ENCODE assay signal across 8 mouse cellular contexts in the genomic region with DNA sequence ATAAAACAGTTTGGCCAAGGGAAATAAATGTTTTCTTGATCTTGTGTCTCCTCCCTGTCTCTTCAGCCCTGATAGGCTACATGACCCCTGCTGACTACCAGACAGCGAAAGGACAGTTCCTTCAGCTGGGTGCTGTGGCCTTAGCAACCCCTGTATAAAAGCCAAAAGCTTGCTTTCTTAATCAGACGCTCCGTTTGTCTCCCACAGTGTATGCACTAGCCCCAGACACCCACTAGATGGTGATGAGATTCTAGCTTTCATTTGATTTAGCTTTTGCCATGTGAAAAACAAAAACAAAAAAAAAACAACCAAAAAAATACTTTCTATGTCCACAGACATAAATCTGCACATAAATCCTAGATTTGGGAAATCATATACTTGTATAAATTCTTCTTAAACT.
DNase-seq lines count a peak whose midpoint lies in the region; ATAC-seq and TF ChIP-seq lines count a peak whose summit lies in the region.

No protein-coding gene starts in this region.

- H3K27me3 ChIP-seq in forebrain, embryonic 15.5 days = no peaks in the 10 kb centered on the region
- H3K27me3 ChIP-seq in forebrain, embryonic 10.5 days (ENCODE audit: poor library complexity, severe bottlenecking) = no peaks in the 10 kb centered on the region

- no peak overlapping the region for H3K4me3 ChIP-seq in forebrain, embryonic 15.5 days
- no peak overlapping the region for H3K4me3 ChIP-seq in forebrain, embryonic 10.5 days
- H3K4me3 ChIP-seq in left cerebral cortex, adult 2 months = no peak overlapping the region

- no peak overlapping the region for H3K27ac ChIP-seq in forebrain, embryonic 15.5 days (replicated peaks)
- no peak overlapping the region for H3K27ac ChIP-seq in forebrain, embryonic 10.5 days
- no peak overlapping the region for H3K27ac ChIP-seq in left cerebral cortex, adult 2 months

- H3K9me3 ChIP-seq in forebrain, embryonic 15.5 days = no peaks in the 10 kb centered on the region
- H3K9me3 ChIP-seq in forebrain, embryonic 10.5 days = no peaks in the 10 kb centered on the region

- H3K4me1 ChIP-seq in forebrain, embryonic 15.5 days = no peaks in the 10 kb centered on the region
- H3K4me1 ChIP-seq in forebrain, embryonic 10.5 days = peaks cover 11% of the 10 kb centered on the region

- no peak for DNase-seq in forebrain, embryonic 10.5 days (ENCODE audit: extremely low spot score, low spot score)
- peak in 1 of 2 experiments; percentile 12 for DNase-seq in left cerebral cortex, adult 2 months (ENCODE audit: extremely low spot score in 1 of 2, low spot score in 2 of 2)
- no peak for DNase-seq in left cerebral cortex, postnatal 36 days (ENCODE audit: low spot score in 2 of 2)
- DNase-seq in left cerebral cortex, postnatal 4 days = peak; percentile 7
- no peak for DNase-seq in thymus, postnatal 10 days (ENCODE audit: low spot score in 2 of 2)
- no peak for DNase-seq in adrenal gland, adult 2 months

- TF ChIP-seq CTCF in left cerebral cortex, adult 2 months (IDR thresholded peaks at IDR 0.05) = peak; percentile 71

- intact Hi-C loops in left cerebral cortex, adult 2 months (cut with DNase I) = loop anchor here (5.0 kb wide), 1 partner anchor 299 kb away; no protein-coding TSS in a partner anchor
- intact Hi-C loops in left cerebral cortex, postnatal 36 days (cut with DNase I) = loop anchor here (5.0 to 10.0 kb wide), 2 partner anchors 592 to 1059 kb away; partner anchors contain the start of gene Pappa
- intact Hi-C loops in left cerebral cortex, postnatal 4 days (cut with DNase I) = loop anchor here (5.0 kb wide), 1 partner anchor 1054 kb away; no protein-coding TSS in a partner anchor

- no peaks in the 10 kb centered on the region for H3K36me3 ChIP-seq in forebrain, embryonic 15.5 days
- no peaks in the 10 kb centered on the region for H3K36me3 ChIP-seq in forebrain, embryonic 10.5 days (replicated peaks)

- H3K9ac ChIP-seq in forebrain, embryonic 15.5 days (replicated peaks) = no peak overlapping the region

- WGBS in forebrain, embryonic 15.5 days = 34% methylated on average over 3 of the region's 3 CpGs
- WGBS in forebrain, embryonic 10.5 days = 36% methylated on average over 3 of the region's 3 CpGs

- peak; percentile 61; the same call in 1 of the 2 replicates for ATAC-seq in forebrain, embryonic 15.5 days (replicated peaks)
- 0 out of 2 replicates have a peak, but pooled peaks have one; percentile 52 for ATAC-seq in cerebellum, adult (ENCODE audit: insufficient number of reproducible peaks, low FRiP score, low TSS enrichment)

- no peak overlapping the region for H3K4me2 ChIP-seq in forebrain, embryonic 15.5 days (replicated peaks)
